Mouse (Mus musculus): Measurements from ENCODE around the gene Fmn2.

GRCm38 (mm10) chr1:174617368-174617767, 115.7 kb downstream of the Fmn2 start:
- no peak for TF ChIP-seq MAX (IDR thresholded peaks at IDR 0.05)
- no peak for TF ChIP-seq CTCF (IDR thresholded peaks at IDR 0.05; ENCODE audit: control insufficient read depth, insufficient read depth, insufficient read length)
- TF ChIP-seq MYOG (IDR thresholded peaks at IDR 0.05; ENCODE audit: control insufficient read depth, extremely low read depth, insufficient read length): no peak
- TF ChIP-seq MYOD1 (IDR thresholded peaks at IDR 0.05; ENCODE audit: control insufficient read depth, insufficient read length, low read depth): no peak
- TF ChIP-seq FOSL1 (IDR thresholded peaks at IDR 0.05; ENCODE audit: insufficient read depth, low read length, poor library complexity, severe bottlenecking): no peak
- no peak for TF ChIP-seq CEBPB (IDR thresholded peaks at IDR 0.05; ENCODE audit: low read depth)
